Mouse (Mus musculus): ENCODE data around the gene Rpusd4. TPM values are rescaled to one million over a fixed set of nuclear protein-coding genes. Genes with fewer than 3 reads are reported as not detected.

Rpusd4 gene
- polyA plus RNA-seq, 1 experiment from 2014 or later: 26.0 TPM

GRCm38 (mm10) chr9:35263431-35263830 lies 4.2 kb upstream of the Rpusd4 start:
- Histone ChIP-seq H3K4me1 (peaks cover 11% of the 10 kb centered on the region), H3K9ac (replicated peaks) (no peak overlapping the region), H3K9me3 (no peaks in the 10 kb centered on the region), H3K27ac (replicated peaks) (no peak overlapping the region), H3K4me3 (no peak overlapping the region), H3K4me2 (replicated peaks) (no peak overlapping the region), H3K27me3 (no peaks in the 10 kb centered on the region), H3K36me3 (0 out of 2 replicates have a peak, but pooled peaks cover 3% of the 10 kb centered on the region)
- no peak for ATAC-seq (ENCODE audit: low FRiP score, low read depth)
- 93% methylated on average over 2 of the region's 2 CpGs for WGBS

- Histone ChIP-seq H3K4me2 (replicated peaks) (no peak overlapping the region), H3K27me3 (no peaks in the 10 kb centered on the region), H3K4me3 (no peak overlapping the region), H3K4me1 (peaks cover 15% of the 10 kb centered on the region), H3K9ac (replicated peaks) (no peak overlapping the region), H3K27ac (replicated peaks) (no peak overlapping the region), H3K9me3 (no peaks in the 10 kb centered on the region), H3K36me3 (no peaks in the 10 kb centered on the region)
- ATAC-seq (ENCODE audit: low FRiP score, low read depth): no peak
- WGBS: 90% methylated on average over 3 of the region's 3 CpGs
Observed at GRCm38 (mm10) chr9:35264509-35264908, 3.2 kb upstream of the Rpusd4 start.

GRCm38 (mm10) chr9:35267976-35268715 lies 481 bp downstream of the Rpusd4 start:
- H3K4me1 ChIP-seq: peaks cover 15% of the 10 kb centered on the region
- peak overlapping the region; percentile 82 for H3K4me3 ChIP-seq
- H3K4me2 ChIP-seq (replicated peaks): peak overlapping the region; percentile 65
- peak; percentile 64 for ATAC-seq (ENCODE audit: low FRiP score, low read depth)
- H3K9ac ChIP-seq (replicated peaks): peak overlapping the region; percentile 55
- H3K27ac ChIP-seq (replicated peaks): no peak overlapping the region
- peaks cover 8% of the 10 kb centered on the region for H3K36me3 ChIP-seq
- H3K9me3 ChIP-seq: no peaks in the 10 kb centered on the region
- 4% methylated on average over 21 of the region's 21 CpGs for WGBS
- H3K27me3 ChIP-seq: no peaks in the 10 kb centered on the region

- H3K4me2 ChIP-seq (replicated peaks): no peak overlapping the region
- no peak for ATAC-seq (ENCODE audit: low FRiP score, low read depth)
- H3K4me1 ChIP-seq: no peaks in the 10 kb centered on the region
- 86% methylated on average over 3 of the region's 3 CpGs for WGBS
- peaks cover 46% of the 10 kb centered on the region for H3K36me3 ChIP-seq
- H3K9me3 ChIP-seq: no peaks in the 10 kb centered on the region
- no peak overlapping the region for H3K4me3 ChIP-seq
- no peak overlapping the region for H3K27ac ChIP-seq (replicated peaks)
- H3K27me3 ChIP-seq: no peaks in the 10 kb centered on the region
- no peak overlapping the region for H3K9ac ChIP-seq (replicated peaks)
Observed at GRCm38 (mm10) chr9:35277855-35278365, 10.2 kb downstream of the Rpusd4 start.

GRCm38 (mm10) chr9:35278451-35278850 lies 10.8 kb downstream of the Rpusd4 start:
- Histone ChIP-seq H3K4me2 (replicated peaks) (no peak overlapping the region), H3K36me3 (peaks cover 41% of the 10 kb centered on the region), H3K27me3 (peaks cover 4% of the 10 kb centered on the region), H3K4me1 (peaks cover 4% of the 10 kb centered on the region), H3K9me3 (no peaks in the 10 kb centered on the region), H3K4me3 (no peak overlapping the region), H3K27ac (replicated peaks) (no peak overlapping the region), H3K9ac (replicated peaks) (no peak overlapping the region)
- WGBS: 88% methylated on average over 4 of the region's 4 CpGs
- ATAC-seq (ENCODE audit: low FRiP score, low read depth): no peak

GRCm38 (mm10) chr9:35282006-35282850 lies 14.6 kb downstream of the Rpusd4 start:
- Histone ChIP-seq H3K9me3 (no peaks in the 10 kb centered on the region), H3K27ac (replicated peaks) (no peak overlapping the region), H3K4me3 (no peak overlapping the region), H3K4me2 (replicated peaks) (no peak overlapping the region), H3K36me3 (0 out of 2 replicates have a peak, but pooled peaks cover 9% of the 10 kb centered on the region), H3K27me3 (peaks cover 37% of the 10 kb centered on the region), H3K9ac (replicated peaks) (no peak overlapping the region), H3K4me1 (peaks cover 9% of the 10 kb centered on the region)
- WGBS: 19% methylated on average over 5 of the region's 5 CpGs
- no peak for ATAC-seq (ENCODE audit: low FRiP score, low read depth)

GRCm38 (mm10) chr9:35282851-35283200 lies 15.2 kb downstream of the Rpusd4 start:
- Histone ChIP-seq H3K36me3 (0 out of 2 replicates have a peak, but pooled peaks cover 3% of the 10 kb centered on the region), H3K4me3 (no peak overlapping the region), H3K9me3 (no peaks in the 10 kb centered on the region), H3K4me2 (replicated peaks) (no peak overlapping the region), H3K9ac (replicated peaks) (no peak overlapping the region), H3K4me1 (peaks cover 9% of the 10 kb centered on the region), H3K27ac (replicated peaks) (no peak overlapping the region), H3K27me3 (peaks cover 43% of the 10 kb centered on the region)
- no peak for ATAC-seq (ENCODE audit: low FRiP score, low read depth)
- 63% methylated on average over 5 of the region's 5 CpGs for WGBS

GRCm38 (mm10) chr9:35283415-35284069 lies 15.9 kb downstream of the Rpusd4 start:
- WGBS: 56% methylated on average over 13 of the region's 13 CpGs
- H3K4me3 ChIP-seq: no peak overlapping the region
- ATAC-seq (ENCODE audit: low FRiP score, low read depth): no peak
- H3K4me1 ChIP-seq: peaks cover 9% of the 10 kb centered on the region
- H3K4me2 ChIP-seq (replicated peaks): no peak overlapping the region
- peaks cover 50% of the 10 kb centered on the region for H3K27me3 ChIP-seq
- peak overlapping the region; percentile 39; the same call in 1 of the 2 replicates for H3K9ac ChIP-seq (replicated peaks)
- no peaks in the 10 kb centered on the region for H3K36me3 ChIP-seq
- H3K27ac ChIP-seq (replicated peaks): no peak overlapping the region
- no peaks in the 10 kb centered on the region for H3K9me3 ChIP-seq

GRCm38 (mm10) chr9:35284351-35284750 lies 16.7 kb downstream of the Rpusd4 start:
- H3K4me3 ChIP-seq: no peak overlapping the region
- H3K9me3 ChIP-seq: no peaks in the 10 kb centered on the region
- H3K4me2 ChIP-seq (replicated peaks): no peak overlapping the region
- WGBS: 80% methylated on average over 4 of the region's 4 CpGs
- no peaks in the 10 kb centered on the region for H3K36me3 ChIP-seq
- no peak overlapping the region for H3K27ac ChIP-seq (replicated peaks)
- no peak overlapping the region for H3K9ac ChIP-seq (replicated peaks)
- peaks cover 58% of the 10 kb centered on the region for H3K27me3 ChIP-seq
- ATAC-seq (ENCODE audit: low FRiP score, low read depth): no peak
- peaks cover 9% of the 10 kb centered on the region for H3K4me1 ChIP-seq

- Histone ChIP-seq H3K36me3 (no peaks in the 10 kb centered on the region), H3K9me3 (no peaks in the 10 kb centered on the region), H3K4me1 (peaks cover 15% of the 10 kb centered on the region), H3K27ac (replicated peaks) (no peak overlapping the region), H3K9ac (replicated peaks) (no peak overlapping the region), H3K4me3 (no peak overlapping the region), H3K27me3 (peaks cover 72% of the 10 kb centered on the region), H3K4me2 (replicated peaks) (no peak overlapping the region)
- 70% methylated on average over 3 of the region's 3 CpGs for WGBS
- no peak for ATAC-seq (ENCODE audit: low FRiP score, low read depth)
Observed at GRCm38 (mm10) chr9:35286351-35286750, 18.7 kb downstream of the Rpusd4 start.

GRCm38 (mm10) chr9:35289992-35290391 lies 22.3 kb downstream of the Rpusd4 start:
- Histone ChIP-seq H3K36me3 (no peaks in the 10 kb centered on the region), H3K4me3 (no peak overlapping the region)

GRCm38 (mm10) chr9:35290417-35290816 lies 22.8 kb downstream of the Rpusd4 start:
- peaks cover 6% of the 10 kb centered on the region for H3K4me1 ChIP-seq
- no peak for ATAC-seq (ENCODE audit: low FRiP score, low read depth)
- no peaks in the 10 kb centered on the region for H3K36me3 ChIP-seq
- no peak overlapping the region for H3K27ac ChIP-seq (replicated peaks)
- H3K9ac ChIP-seq (replicated peaks): no peak overlapping the region
- H3K4me2 ChIP-seq (replicated peaks): no peak overlapping the region
- no peak overlapping the region for H3K4me3 ChIP-seq
- H3K27me3 ChIP-seq: peaks cover 64% of the 10 kb centered on the region
- H3K9me3 ChIP-seq: no peaks in the 10 kb centered on the region
- 94% methylated on average over 3 of the region's 3 CpGs for WGBS

More at GRCm38 (mm10) chr9:35289992-35290391, 22.3 kb downstream of the Rpusd4 start:
- Histone ChIP-seq H3K4me2 (replicated peaks) (no peak overlapping the region), H3K9me3 (no peaks in the 10 kb centered on the region), H3K27me3 (peaks cover 68% of the 10 kb centered on the region), H3K27ac (replicated peaks) (no peak overlapping the region), H3K9ac (replicated peaks) (no peak overlapping the region), H3K4me1 (peaks cover 6% of the 10 kb centered on the region)
- WGBS: 19% methylated on average over 7 of the region's 7 CpGs
- ATAC-seq (ENCODE audit: low FRiP score, low read depth): no peak

Data from midbrain, embryonic 12.5 days (tissue).